Mouse (Mus musculus): ENCODE measurements at regions not wholly inside any gene's neighbourhood (a gene's known extent, or its start where the extent isn't known, plus 50 kb on each side); places are given as distances from the start of the nearest gene placed in this dataset.

- no peak for DNase-seq (ENCODE audit: low spot score)
These were observed 105.7 kb downstream of the Samd5 start for GRCm38 (mm10) chr10:9569277-9569676.

- no peak for DNase-seq (ENCODE audit: low spot score)
These were observed 117.4 kb downstream of the Samd5 start for GRCm38 (mm10) chr10:9557517-9558065.

- DNase-seq (ENCODE audit: low spot score): no peak
These were observed 117.9 kb downstream of the Samd5 start for GRCm38 (mm10) chr10:9557092-9557491.

- no peak for DNase-seq (ENCODE audit: low spot score)
These were observed 121.1 kb downstream of the Samd5 start for GRCm38 (mm10) chr10:9553946-9554345.

- DNase-seq (ENCODE audit: low spot score): no peak
These were observed 124.9 kb downstream of the Samd5 start for GRCm38 (mm10) chr10:9549913-9550709.

GRCm38 (mm10) chr10:9545807-9546206 lies 129.2 kb downstream of the Samd5 start:
- no peak for DNase-seq (ENCODE audit: low spot score)

DNA sequence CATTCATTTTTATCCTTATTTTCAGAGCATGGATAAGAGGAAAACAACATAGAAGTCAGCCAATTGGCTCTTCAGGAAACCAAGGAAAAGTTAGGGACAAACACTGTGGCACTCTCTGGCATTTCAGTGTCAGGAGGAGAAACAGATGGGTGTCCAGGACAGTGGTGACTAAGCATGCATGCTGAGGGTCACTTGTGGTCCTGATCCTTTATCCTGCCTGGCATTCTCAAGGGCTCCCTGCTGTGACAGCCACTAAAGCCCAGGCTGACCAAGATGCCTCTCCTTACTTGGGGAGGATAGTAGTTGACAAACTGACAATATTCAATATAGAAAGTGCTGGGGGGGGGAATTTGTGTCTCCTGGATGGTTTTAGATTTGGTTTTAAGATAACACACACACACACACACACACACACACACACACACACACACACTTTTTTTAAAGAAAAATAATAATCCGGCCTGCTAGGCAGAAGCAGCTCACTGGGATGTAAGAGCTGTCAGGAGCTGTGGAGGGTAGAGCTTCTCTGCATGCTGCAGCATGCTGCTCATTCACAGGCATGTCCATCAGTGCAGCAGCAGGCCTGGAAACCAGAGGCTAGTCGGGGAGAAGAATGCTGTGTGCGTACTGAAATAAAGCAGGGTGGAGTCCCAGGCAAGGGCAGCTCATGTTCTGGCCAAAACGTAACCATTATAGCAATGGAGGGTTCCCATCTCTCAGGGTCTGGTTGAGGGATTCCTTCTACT lies 130.8 kb downstream of the Samd5 start:
- DNase-seq (ENCODE audit: low spot score): no peak

GRCm38 (mm10) chr10:9541579-9541978 lies 133.4 kb downstream of the Samd5 start:
- DNase-seq (ENCODE audit: low spot score): no peak

DNA sequence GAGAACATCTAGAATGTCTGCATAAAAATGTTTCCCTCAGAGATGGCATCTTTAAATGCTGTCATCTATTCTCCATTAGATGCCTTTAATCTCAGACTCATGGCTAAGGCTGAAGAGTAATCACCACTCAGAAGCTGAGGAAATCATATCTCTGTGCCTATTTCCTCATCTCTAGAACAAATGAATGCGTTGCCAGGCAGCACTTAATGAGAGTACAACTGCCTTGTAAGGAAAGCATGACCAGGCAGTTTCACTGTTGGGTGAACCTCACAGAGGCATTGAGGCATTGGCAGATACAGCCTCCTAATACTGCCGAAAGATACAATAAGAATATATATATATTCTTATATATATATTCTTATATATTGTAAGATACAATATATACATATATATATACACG lies 137.3 kb downstream of the Samd5 start:
- peak; percentile 55 for DNase-seq (ENCODE audit: low spot score)

DNA sequence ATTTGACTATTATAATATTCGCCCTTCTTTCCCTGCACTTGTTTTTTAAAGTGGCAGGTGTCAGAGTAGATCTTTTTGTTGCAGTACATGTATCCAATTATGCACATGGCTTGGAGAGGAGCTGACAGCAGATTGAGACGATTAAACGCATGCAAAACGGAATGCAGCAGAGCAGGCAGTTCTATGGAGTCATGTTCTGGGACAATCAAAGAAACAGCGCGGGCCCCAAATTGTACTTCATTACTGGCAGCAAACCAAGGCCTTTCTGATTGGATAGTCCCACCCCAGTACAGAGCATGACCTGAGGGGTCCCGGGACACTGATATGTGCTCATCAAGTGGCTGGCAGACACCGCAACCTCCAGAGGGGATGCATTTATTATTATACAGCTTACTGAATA lies 140.5 kb downstream of the Samd5 start:
- DNase-seq (ENCODE audit: low spot score): no peak

- DNase-seq (ENCODE audit: low spot score): no peak
These were observed 141.7 kb downstream of the Samd5 start for GRCm38 (mm10) chr10:9533283-9533682.

DNA sequence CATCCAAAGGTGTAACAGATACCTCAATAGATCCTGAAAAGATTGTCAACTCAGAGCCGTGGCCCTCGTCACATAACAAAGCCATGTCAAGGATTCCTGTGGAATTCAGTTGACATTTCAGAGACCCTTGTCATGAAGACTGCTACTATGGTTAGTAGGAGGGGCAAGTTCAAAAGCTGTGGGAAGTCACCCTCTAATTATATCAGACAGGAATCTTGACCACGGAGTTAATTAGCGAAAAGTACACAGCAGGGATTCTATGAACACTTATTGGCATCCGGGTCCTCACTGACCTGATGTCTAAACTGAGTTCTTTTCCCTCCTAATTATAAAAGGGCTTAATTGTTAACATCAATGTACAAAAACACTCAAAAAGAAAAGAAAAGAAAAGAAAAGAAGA lies 143.1 kb downstream of the Samd5 start:
- no peak for DNase-seq (ENCODE audit: low spot score)

- peak; percentile 1 for DNase-seq (ENCODE audit: low spot score)
These were observed 145.6 kb downstream of the Samd5 start for GRCm38 (mm10) chr10:9529408-9529807.

DNA sequence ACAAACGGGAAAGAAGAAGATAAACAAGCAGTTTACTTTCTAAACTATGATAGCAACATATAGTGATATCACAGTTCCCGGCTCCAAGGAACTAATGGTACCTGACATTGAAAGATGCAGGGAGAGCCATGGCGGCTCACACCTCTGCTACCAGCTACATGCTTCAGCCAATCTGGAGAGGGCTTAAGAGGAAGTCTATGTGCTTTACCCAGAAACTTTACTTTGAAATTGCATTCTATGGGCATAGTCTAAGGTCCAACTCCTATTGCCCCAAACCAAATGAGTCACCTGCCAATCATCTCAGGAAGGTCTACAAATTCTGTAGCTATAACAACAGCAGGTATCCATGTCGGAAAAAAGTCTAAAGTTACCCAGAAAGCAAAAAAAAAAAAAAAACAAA lies 146.9 kb downstream of the Samd5 start:
- DNase-seq (ENCODE audit: low spot score): no peak

GRCm38 (mm10) chr10:9509764-9510390 lies 165.1 kb downstream of the Samd5 start:
- no peak for DNase-seq (ENCODE audit: low spot score)

- DNase-seq (ENCODE audit: low spot score): no peak
These were observed 165.8 kb downstream of the Samd5 start for GRCm38 (mm10) chr10:9509092-9509671.

- no peak for DNase-seq (ENCODE audit: low spot score)
These were observed 171.2 kb downstream of the Samd5 start for GRCm38 (mm10) chr10:9503569-9504493.

- no peak for DNase-seq (ENCODE audit: low spot score)
These were observed 176.5 kb downstream of the Samd5 start for GRCm38 (mm10) chr10:9498550-9498949.

GRCm38 (mm10) chr10:9497021-9497420 lies 178.0 kb downstream of the Samd5 start:
- no peak for DNase-seq (ENCODE audit: low spot score)

GRCm38 (mm10) chr10:9495143-9495651 lies 179.8 kb downstream of the Samd5 start:
- DNase-seq (ENCODE audit: low spot score): peak; percentile 58

DNA sequence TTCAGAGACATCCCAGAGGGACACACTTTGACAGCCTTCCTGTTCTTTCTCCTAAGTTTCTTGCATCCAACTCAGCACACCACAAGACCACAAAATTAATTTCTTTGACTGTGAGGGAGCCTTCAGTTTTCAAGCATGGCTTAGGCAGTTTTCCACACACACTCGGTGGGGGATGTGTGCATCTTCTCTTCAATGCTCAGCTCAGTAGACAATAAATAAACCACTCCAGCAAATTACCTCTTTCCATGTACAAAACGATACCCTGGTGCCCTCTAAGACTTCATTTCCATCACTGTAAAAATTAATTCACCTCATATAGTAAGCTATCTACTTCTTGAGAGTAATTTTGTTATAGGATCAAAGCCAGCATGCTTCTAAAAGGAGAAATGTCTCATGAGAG lies 184.6 kb downstream of the Samd5 start:
- DNase-seq (ENCODE audit: low spot score): no peak
